Mouse (Mus musculus): ENCODE results near the gene Crygn. TPM values are rescaled to one million over a fixed set of nuclear protein-coding genes. Genes with fewer than 3 reads are reported as not detected.

The Crygn gene
- polyA plus RNA-seq, 1 experiment from 2014 or later, result not detected

DNA sequence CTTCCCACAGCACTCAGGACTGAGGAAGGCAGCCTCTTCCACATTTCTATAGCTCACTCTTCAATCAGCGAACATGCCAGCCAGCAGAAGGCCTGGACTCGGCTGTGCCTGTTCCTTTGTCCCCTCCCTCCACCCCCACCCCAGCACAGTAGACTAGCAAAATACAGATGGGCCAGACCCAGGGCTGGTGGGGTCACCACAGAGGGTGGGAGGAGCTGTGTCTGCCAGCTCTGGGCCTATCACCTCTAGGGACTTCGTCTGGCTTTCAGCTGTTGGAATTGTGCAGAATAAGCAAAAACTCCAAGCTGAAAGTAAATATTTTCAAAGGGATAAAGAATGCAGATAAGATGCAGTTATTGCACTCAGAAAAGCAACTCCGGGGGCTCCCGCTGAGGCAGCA lies 33.0 kb downstream of the Crygn start:
- H3K27me3 ChIP-seq (ENCODE audit: control insufficient read depth, insufficient read depth, low read length), result peaks cover 8% of the 10 kb centered on the region
- no peaks in the 10 kb centered on the region for H3K4me1 ChIP-seq (ENCODE audit: control insufficient read depth, insufficient read depth, low read length)
- H3K9me3 ChIP-seq (ENCODE audit: control insufficient read depth, low read length), result no peaks in the 10 kb centered on the region
- 53% methylated on average over 5 of the region's 5 CpGs for WGBS
- H3K4me2 ChIP-seq (ENCODE audit: low read depth, low read length), result no peak overlapping the region
- no peaks in the 10 kb centered on the region for H3K36me3 ChIP-seq (ENCODE audit: control insufficient read depth, insufficient read depth, low read length)
- H3K9ac ChIP-seq (replicated peaks; ENCODE audit: low read depth, low read length), result no peak overlapping the region
- no peak for ATAC-seq (ENCODE audit: low read depth)
- H3K4me3 ChIP-seq (ENCODE audit: low read depth, low read length), result no peak overlapping the region
- no peak overlapping the region for H3K27ac ChIP-seq (ENCODE audit: low read depth, low read length)

GRCm38 (mm10) chr5:24724270-24724634 lies 33.6 kb downstream of the Crygn start:
- Histone ChIP-seq H3K4me1 (ENCODE audit: control insufficient read depth, insufficient read depth, low read length) (no peaks in the 10 kb centered on the region), H3K4me3 (ENCODE audit: low read depth, low read length) (no peak overlapping the region), H3K36me3 (ENCODE audit: control insufficient read depth, insufficient read depth, low read length) (no peaks in the 10 kb centered on the region), H3K9me3 (ENCODE audit: control insufficient read depth, low read length) (no peaks in the 10 kb centered on the region), H3K9ac (replicated peaks; ENCODE audit: low read depth, low read length) (no peak overlapping the region), H3K4me2 (ENCODE audit: low read depth, low read length) (no peak overlapping the region), H3K27ac (ENCODE audit: low read depth, low read length) (no peak overlapping the region), H3K27me3 (ENCODE audit: control insufficient read depth, insufficient read depth, low read length) (peaks cover 2% of the 10 kb centered on the region)
- ATAC-seq (ENCODE audit: low read depth), result no peak
- WGBS, result 85% methylated on average over 5 of the region's 5 CpGs

- Histone ChIP-seq H3K9ac (replicated peaks; ENCODE audit: low read depth, low read length) (no peak overlapping the region), H3K36me3 (ENCODE audit: control insufficient read depth, insufficient read depth, low read length) (no peaks in the 10 kb centered on the region), H3K4me2 (ENCODE audit: low read depth, low read length) (no peak overlapping the region), H3K4me3 (ENCODE audit: low read depth, low read length) (no peak overlapping the region), H3K4me1 (ENCODE audit: control insufficient read depth, insufficient read depth, low read length) (no peaks in the 10 kb centered on the region), H3K27me3 (ENCODE audit: control insufficient read depth, insufficient read depth, low read length) (no peaks in the 10 kb centered on the region), H3K27ac (ENCODE audit: low read depth, low read length) (no peak overlapping the region), H3K9me3 (ENCODE audit: control insufficient read depth, low read length) (no peaks in the 10 kb centered on the region)
- ATAC-seq (ENCODE audit: low read depth), result no peak
- WGBS, result 80% methylated on average over 11 of the region's 11 CpGs
Measured at GRCm38 (mm10) chr5:24723527-24724269, 34.1 kb downstream of the Crygn start.

DNA sequence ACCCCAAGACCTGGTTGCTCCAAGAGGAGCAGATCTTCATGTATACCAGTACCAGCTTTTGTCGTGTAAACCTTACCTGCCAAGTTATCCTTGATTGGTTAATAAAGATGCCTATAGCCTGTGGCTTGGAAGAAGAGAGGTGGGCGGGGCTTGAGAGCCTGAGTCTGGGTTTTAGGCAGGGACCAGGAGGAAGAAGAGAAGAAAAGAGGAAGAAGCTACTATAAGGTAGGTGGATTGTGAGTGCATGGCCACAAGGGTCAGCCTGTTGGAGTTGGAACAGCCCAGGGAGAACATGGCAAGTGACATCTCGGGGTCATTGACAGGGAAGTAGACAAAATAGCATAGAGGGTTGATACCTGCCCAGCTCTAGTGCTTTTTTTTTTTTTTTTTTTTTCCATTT lies 38.0 kb downstream of the Crygn start:
- Histone ChIP-seq H3K4me2 (ENCODE audit: low read depth, low read length) (no peak overlapping the region), H3K4me3 (ENCODE audit: low read depth, low read length) (no peak overlapping the region), H3K9me3 (ENCODE audit: control insufficient read depth, low read length) (no peaks in the 10 kb centered on the region), H3K4me1 (ENCODE audit: control insufficient read depth, insufficient read depth, low read length) (no peaks in the 10 kb centered on the region), H3K36me3 (ENCODE audit: control insufficient read depth, insufficient read depth, low read length) (no peaks in the 10 kb centered on the region), H3K9ac (replicated peaks; ENCODE audit: low read depth, low read length) (no peak overlapping the region), H3K27me3 (ENCODE audit: control insufficient read depth, insufficient read depth, low read length) (no peaks in the 10 kb centered on the region), H3K27ac (ENCODE audit: low read depth, low read length) (no peak overlapping the region)
- ATAC-seq (ENCODE audit: low read depth), result no peak
- WGBS, result 91% methylated on average over 3 of the region's 3 CpGs

GRCm38 (mm10) chr5:24718076-24718475 lies 39.7 kb downstream of the Crygn start:
- no peaks in the 10 kb centered on the region for H3K36me3 ChIP-seq (ENCODE audit: control insufficient read depth, insufficient read depth, low read length)
- WGBS, result 95% methylated on average over 6 of the region's 6 CpGs
- no peak overlapping the region for H3K9ac ChIP-seq (replicated peaks; ENCODE audit: low read depth, low read length)
- no peak overlapping the region for H3K27ac ChIP-seq (ENCODE audit: low read depth, low read length)
- no peaks in the 10 kb centered on the region for H3K4me1 ChIP-seq (ENCODE audit: control insufficient read depth, insufficient read depth, low read length)
- no peaks in the 10 kb centered on the region for H3K9me3 ChIP-seq (ENCODE audit: control insufficient read depth, low read length)
- no peaks in the 10 kb centered on the region for H3K27me3 ChIP-seq (ENCODE audit: control insufficient read depth, insufficient read depth, low read length)
- no peak overlapping the region for H3K4me3 ChIP-seq (ENCODE audit: low read depth, low read length)
- ATAC-seq (ENCODE audit: low read depth), result no peak
- H3K4me2 ChIP-seq (ENCODE audit: low read depth, low read length), result no peak overlapping the region

GRCm38 (mm10) chr5:24713987-24714386 lies 43.8 kb downstream of the Crygn start:
- H3K36me3 ChIP-seq (ENCODE audit: control insufficient read depth, insufficient read depth, low read length), result peaks cover 11% of the 10 kb centered on the region; the same call in 1 of the 2 replicates
- no peak overlapping the region for H3K4me3 ChIP-seq (ENCODE audit: low read depth, low read length)
- WGBS, result 92% methylated on average over 6 of the region's 6 CpGs
- no peaks in the 10 kb centered on the region for H3K9me3 ChIP-seq (ENCODE audit: control insufficient read depth, low read length)
- no peaks in the 10 kb centered on the region for H3K4me1 ChIP-seq (ENCODE audit: control insufficient read depth, insufficient read depth, low read length)
- no peak overlapping the region for H3K27ac ChIP-seq (ENCODE audit: low read depth, low read length)
- H3K27me3 ChIP-seq (ENCODE audit: control insufficient read depth, insufficient read depth, low read length), result no peaks in the 10 kb centered on the region
- ATAC-seq (ENCODE audit: low read depth), result no peak
- no peak overlapping the region for H3K9ac ChIP-seq (replicated peaks; ENCODE audit: low read depth, low read length)
- H3K4me2 ChIP-seq (ENCODE audit: low read depth, low read length), result no peak overlapping the region

GRCm38 (mm10) chr5:24713199-24713598 lies 44.6 kb downstream of the Crygn start:
- WGBS, result 80% methylated on average over 2 of the region's 2 CpGs
- ATAC-seq (ENCODE audit: low read depth), result no peak

GRCm38 (mm10) chr5:24711615-24712014 lies 46.2 kb downstream of the Crygn start:
- no peak overlapping the region for H3K4me3 ChIP-seq (ENCODE audit: low read depth, low read length)
- no peaks in the 10 kb centered on the region for H3K27me3 ChIP-seq (ENCODE audit: control insufficient read depth, insufficient read depth, low read length)
- H3K36me3 ChIP-seq (ENCODE audit: control insufficient read depth, insufficient read depth, low read length), result peaks cover 33% of the 10 kb centered on the region
- no peak overlapping the region for H3K4me2 ChIP-seq (ENCODE audit: low read depth, low read length)
- H3K4me1 ChIP-seq (ENCODE audit: control insufficient read depth, insufficient read depth, low read length), result no peaks in the 10 kb centered on the region
- no peak overlapping the region for H3K27ac ChIP-seq (ENCODE audit: low read depth, low read length)
- ATAC-seq (ENCODE audit: low read depth), result no peak
- H3K9me3 ChIP-seq (ENCODE audit: control insufficient read depth, low read length), result no peaks in the 10 kb centered on the region
- over 99% methylated on average over 6 of the region's 6 CpGs for WGBS
- no peak overlapping the region for H3K9ac ChIP-seq (replicated peaks; ENCODE audit: low read depth, low read length)

More at GRCm38 (mm10) chr5:24713199-24713598, 44.6 kb downstream of the Crygn start:
- peaks cover 19% of the 10 kb centered on the region for H3K36me3 ChIP-seq (ENCODE audit: control insufficient read depth, insufficient read depth, low read length)
- no peaks in the 10 kb centered on the region for H3K4me1 ChIP-seq (ENCODE audit: control insufficient read depth, insufficient read depth, low read length)
- no peaks in the 10 kb centered on the region for H3K27me3 ChIP-seq (ENCODE audit: control insufficient read depth, insufficient read depth, low read length)
- H3K9ac ChIP-seq (replicated peaks; ENCODE audit: low read depth, low read length), result no peak overlapping the region
- H3K27ac ChIP-seq (ENCODE audit: low read depth, low read length), result no peak overlapping the region
- H3K9me3 ChIP-seq (ENCODE audit: control insufficient read depth, low read length), result no peaks in the 10 kb centered on the region
- no peak overlapping the region for H3K4me3 ChIP-seq (ENCODE audit: low read depth, low read length)
- H3K4me2 ChIP-seq (ENCODE audit: low read depth, low read length), result no peak overlapping the region

- 58% methylated on average over 2 of the region's 2 CpGs for WGBS
- no peak for ATAC-seq (ENCODE audit: low read depth)
- H3K4me1 ChIP-seq (ENCODE audit: control insufficient read depth, insufficient read depth, low read length), result no peaks in the 10 kb centered on the region
- no peak overlapping the region for H3K27ac ChIP-seq (ENCODE audit: low read depth, low read length)
- no peaks in the 10 kb centered on the region for H3K27me3 ChIP-seq (ENCODE audit: control insufficient read depth, insufficient read depth, low read length)
- H3K9ac ChIP-seq (replicated peaks; ENCODE audit: low read depth, low read length), result no peak overlapping the region
- H3K4me2 ChIP-seq (ENCODE audit: low read depth, low read length), result no peak overlapping the region
- H3K36me3 ChIP-seq (ENCODE audit: control insufficient read depth, insufficient read depth, low read length), result peaks cover 44% of the 10 kb centered on the region
- H3K4me3 ChIP-seq (ENCODE audit: low read depth, low read length), result no peak overlapping the region
- H3K9me3 ChIP-seq (ENCODE audit: control insufficient read depth, low read length), result no peaks in the 10 kb centered on the region
Measured at GRCm38 (mm10) chr5:24709962-24710361, 47.8 kb downstream of the Crygn start.

Data from neural tube, embryonic 14.5 days (tissue).